Mouse (Mus musculus): ENCODE measurements around the gene Cdhr2. TPM values are rescaled to one million over a fixed set of nuclear protein-coding genes. Genes with fewer than 3 reads are reported as not detected.

Cdhr2 gene
- total RNA-seq, 2 experiments from 2014 or later, result 0.07 TPM; not detected in 1

- no peak for DNase-seq
Measured at GRCm38 (mm10) chr13:54783698-54784097, 82.4 kb downstream of the Cdhr2 start, which contains the start of gene Eif4e1b. Eif4e1b (plus strand) TSS chr13:54783998.

Other genes with a start within 250 kb of the Cdhr2 start
- 10 to 100 TPM; 18.9 to 19.1 TPM for gene Thoc3, start 232.6 kb upstream of the Cdhr2 start, total RNA-seq (2021)
- gene Simc1, start 197.7 kb upstream of the Cdhr2 start, total RNA-seq (2021), result 1 to 10 TPM; 3.0 to 5.0 TPM
- gene 4833439L19Rik, start 136.0 kb upstream of the Cdhr2 start, total RNA-seq (2021), result 100 to 1,000 TPM in 1 of 2 experiments, 10 to 100 TPM in 1; 94.0 to 101 TPM
- 1 to 10 TPM; 6.0 to 7.8 TPM for gene Arl10, start 126.4 kb upstream of the Cdhr2 start, total RNA-seq (2021)
- 10 to 100 TPM; 17.7 to 19.6 TPM for gene Nop16, start 111.4 kb upstream of the Cdhr2 start, total RNA-seq (2021)
- 100 to 1,000 TPM; 117 to 126 TPM for gene Higd2a, start 111.3 kb upstream of the Cdhr2 start, total RNA-seq (2021)
- gene Cltb, start 90.1 kb upstream of the Cdhr2 start, total RNA-seq (2021), result 10 to 100 TPM; 82.3 to 88.0 TPM
- 10 to 100 TPM; 21.7 to 27.3 TPM for gene Faf2, start 79.7 kb upstream of the Cdhr2 start, total RNA-seq (2021)
- 10 to 100 TPM; 32.5 to 35.3 TPM for gene Rnf44, start 7.6 kb upstream of the Cdhr2 start, total RNA-seq (2021)
- under 1 TPM; 0.47 to 0.63 TPM for gene Gprin1, start 48.4 kb downstream of the Cdhr2 start, total RNA-seq (2021)
- 1 to 10 TPM in 1 of 2 experiments, under 1 TPM in 1; 0.40 to 1.1 TPM for gene Sncb, start 65.1 kb downstream of the Cdhr2 start, total RNA-seq (2021)
- not detected for gene Eif4e1b, start 82.5 kb downstream of the Cdhr2 start, total RNA-seq (2021)
- 10 to 100 TPM; 23.0 to 26.8 TPM for gene Tspan17, start 87.9 kb downstream of the Cdhr2 start, total RNA-seq (2021)
- gene Unc5a, start 247.9 kb downstream of the Cdhr2 start, total RNA-seq (2021), result 1 to 10 TPM; 3.7 to 4.8 TPM